Mouse (Mus musculus): ENCODE data around the gene Ikzf4.

The Ikzf4 gene

DNA sequence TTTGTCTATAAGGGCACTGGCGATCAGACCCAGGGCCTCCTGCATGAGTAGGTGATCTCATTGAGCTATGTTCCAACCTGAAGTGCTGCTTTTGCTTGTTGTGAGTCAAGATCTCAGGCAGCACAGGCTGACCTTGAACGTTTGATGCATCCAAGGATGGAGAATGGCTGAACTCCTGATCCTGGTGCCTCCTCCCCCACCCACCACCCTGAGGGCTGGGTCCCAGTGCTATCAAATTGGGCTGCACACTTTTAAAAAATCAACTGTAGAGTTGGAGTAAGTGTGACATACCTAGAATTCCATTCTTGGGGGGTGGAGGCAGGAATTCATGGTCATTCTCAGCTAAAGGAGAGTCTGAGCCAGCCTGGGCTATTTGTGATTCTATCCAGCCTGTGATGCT lies 39.3 kb downstream of the Ikzf4 start:
- DNase-seq: no peak

DNA sequence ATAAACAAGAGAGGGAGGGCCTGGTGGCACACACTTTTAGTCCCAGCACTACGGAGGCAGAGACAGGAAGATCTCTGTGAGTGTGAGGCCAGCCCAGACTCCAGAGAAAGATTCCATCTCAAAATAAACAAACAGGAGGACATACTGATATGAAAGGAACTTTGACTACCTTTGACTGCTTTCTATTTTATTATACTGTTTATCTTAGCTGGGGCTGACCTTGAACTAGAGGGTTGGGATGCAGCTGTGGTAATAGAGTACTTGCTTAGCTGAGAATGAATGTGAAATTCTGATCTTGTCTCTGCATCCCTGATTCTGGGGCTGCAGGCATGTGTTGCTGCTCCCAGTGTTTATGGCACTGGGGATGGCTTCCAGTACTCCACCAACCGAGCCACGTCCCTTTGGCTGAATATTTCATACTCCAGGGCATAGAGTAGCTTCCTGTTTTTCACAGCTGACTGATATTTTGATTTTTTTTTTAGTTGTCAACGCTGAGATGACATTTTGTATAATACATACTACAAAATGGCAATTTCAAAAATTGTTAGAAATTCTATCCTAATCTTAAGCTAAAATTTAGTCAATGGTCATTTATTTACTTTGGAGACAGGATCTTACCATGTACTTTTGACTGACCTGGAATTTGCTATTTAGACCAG lies 43.2 kb downstream of the Ikzf4 start:
- no peak for DNase-seq

DNA sequence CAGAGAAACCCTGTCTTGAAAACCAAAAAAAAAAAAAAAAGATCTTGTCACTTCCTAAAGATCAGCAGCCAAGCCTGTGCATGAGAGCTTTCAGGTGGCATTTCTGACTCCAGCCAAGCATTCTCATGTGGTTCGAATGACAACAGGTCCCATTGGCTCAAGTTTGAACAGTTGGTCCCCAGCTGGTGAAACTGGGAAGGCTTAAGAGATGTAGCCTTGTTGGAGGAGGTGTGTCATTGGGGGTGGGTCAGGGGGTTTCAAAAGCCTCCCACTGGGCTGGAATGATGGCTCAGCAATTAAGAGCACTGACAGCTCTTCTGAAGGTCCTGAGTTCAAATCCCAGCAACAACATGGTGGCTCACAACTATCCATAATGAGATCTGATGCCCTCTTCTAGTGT lies 44.3 kb downstream of the Ikzf4 start:
- DNase-seq: no peak

DNA sequence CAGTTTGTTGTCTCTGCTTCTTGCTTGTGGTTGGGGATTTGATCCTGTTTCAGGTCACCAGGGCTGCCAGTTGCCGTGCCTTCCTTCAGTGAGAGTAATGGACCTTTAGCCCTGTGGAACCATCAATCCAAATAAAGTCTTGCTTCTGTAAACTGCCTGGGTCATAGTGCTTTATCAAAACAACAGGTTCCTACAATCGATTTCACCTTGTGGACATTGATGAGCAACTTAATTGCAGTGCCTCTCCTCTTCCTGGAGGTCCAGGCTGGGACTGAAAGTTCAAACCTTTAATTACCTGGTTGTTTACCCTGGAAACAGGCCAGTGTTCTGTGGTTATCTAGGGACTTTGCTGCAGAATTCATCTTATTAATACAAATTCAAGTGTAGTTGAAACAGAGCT lies 47.3 kb downstream of the Ikzf4 start:
- no peak for DNase-seq

DNA sequence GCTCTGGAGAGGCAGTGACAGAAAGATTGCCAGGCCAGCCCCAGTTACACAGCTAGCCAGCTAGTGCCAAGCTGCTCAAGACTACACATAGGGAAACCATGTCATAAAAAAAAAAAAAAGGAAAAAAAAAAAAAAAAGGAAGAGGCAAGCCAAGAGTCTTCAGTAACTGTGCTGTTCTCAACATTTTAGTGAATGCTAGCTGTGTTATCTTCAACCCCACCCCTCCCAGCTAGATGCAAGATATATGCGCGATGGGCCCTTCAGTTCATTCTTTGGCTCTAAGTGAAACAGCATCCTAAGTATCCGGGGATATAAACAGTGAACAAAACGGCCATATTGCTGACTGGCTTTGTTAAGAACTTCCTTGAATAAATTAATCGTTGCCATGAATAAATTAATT lies 53.0 kb downstream of the Ikzf4 start:
- DNase-seq: no peak

DNA sequence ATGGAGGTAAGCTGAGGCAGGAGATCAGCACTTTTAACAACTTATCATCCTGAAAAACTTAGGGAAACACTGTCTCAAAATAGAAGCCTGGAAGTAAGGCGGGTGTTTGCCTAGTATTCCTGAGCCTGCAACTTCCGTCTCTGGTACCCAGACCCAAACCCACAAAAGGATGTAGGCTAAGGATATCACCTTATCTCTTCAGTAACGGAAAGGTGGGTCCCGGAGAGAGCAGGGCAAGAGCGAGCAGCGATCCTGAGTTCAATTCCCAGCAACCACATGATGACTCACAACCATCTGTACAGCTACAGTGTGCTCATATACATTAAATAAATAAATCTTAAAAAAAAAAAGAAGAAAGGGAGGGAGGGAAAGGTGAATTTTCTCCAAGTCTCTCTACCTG lies 54.4 kb downstream of the Ikzf4 start:
- no peak for DNase-seq

DNA sequence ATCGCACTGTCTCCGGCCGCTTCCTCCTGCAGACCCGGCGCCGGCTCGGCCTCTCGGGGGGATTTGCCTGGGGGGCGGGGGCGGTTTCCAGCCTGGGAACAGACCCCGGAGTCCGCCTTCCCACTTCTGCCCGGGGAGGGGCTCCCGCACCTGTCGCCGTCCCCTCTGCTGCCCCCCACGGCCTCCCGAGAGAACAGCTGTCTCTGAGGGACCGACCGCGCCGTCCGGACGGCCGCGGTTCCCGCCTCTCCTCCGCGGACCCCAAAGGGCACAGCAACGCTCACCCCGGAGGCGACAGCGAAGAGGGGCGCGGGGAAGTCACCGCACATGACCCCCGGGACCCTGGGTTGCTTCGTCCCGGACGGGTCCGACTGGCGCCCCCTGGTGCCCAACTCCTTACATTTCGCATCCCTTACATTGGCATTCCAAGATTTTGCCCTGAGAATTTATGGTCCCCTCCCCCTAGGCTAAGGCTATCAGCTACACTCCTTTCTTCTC lies 55.5 kb downstream of the Ikzf4 start:
- DNase-seq: peak; percentile 78

DNA sequence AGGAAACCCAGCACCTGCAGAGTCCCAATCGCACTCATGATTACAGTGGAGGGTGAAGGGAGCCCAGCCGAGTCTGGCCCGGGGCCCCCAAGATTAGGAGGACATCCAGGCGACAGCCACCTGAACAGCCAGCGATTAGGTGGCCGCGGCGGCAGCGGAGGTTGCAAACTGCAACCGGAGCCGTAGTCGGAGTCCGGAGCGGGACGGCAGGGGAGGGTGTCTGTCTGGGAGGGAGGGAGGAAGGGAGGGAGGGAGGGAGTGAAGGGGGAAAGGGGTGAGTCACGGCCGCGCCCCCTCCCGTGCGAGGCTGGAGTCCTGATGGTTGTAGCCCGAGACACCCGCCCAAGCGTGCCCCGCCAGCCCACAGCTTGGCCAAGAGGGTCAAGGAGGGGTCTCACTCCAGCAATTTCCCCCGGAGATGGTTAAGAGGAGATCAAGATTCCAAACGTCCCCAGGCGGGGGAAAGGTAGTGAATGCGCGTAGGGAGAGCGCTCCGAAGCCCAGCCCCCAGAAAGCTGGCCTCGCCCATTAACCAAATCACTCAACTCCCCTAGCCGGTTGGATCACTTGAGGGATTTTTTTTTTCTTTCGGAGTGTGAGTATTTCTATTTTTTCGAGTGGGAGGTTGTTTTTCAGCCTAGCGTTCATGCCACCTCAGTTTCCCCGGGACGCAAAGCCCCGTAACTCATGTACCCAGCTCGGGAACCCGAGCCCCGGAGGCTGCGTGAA lies 56.2 kb downstream of the Ikzf4 start, which contains the start of gene Erbb3:
Gene Erbb3, minus strand, starts transcription at position 189 of the 729 bp plus-strand sequence.
- DNase-seq: peak; percentile 83

DNA sequence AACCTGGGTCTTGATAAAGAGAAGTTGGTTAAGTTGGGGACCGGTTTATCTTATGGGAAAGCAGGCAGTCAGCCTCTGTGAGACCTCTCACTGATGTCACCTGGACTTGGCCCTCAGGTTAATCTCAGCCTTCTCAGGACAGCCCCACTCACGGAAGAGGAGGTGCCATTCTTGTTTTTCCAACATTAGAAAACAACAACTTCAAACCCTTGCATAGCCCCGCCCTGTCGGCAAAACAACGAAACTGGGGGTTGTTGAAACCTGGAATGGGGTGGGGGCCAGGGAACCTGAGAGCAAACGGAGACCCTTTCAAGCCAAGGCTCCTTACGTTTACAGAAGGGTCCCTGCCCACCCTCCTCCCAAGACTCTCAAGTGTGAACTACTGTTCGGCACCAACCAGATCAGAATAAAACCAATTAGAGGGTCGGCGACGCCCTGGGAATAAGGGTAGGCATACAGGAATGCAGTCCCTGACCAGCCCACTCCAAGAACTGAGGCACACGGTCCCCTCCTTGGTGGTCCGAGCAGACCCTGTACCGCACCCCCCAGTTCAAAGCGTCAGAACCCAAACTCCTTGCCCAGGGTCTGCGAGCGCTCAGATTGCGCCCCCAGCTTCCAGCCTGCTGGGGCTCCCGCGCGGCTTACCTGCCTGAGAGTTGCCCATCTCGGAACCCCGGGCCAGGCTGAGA lies 56.9 kb downstream of the Ikzf4 start:
- DNase-seq: peak; percentile 60

DNA sequence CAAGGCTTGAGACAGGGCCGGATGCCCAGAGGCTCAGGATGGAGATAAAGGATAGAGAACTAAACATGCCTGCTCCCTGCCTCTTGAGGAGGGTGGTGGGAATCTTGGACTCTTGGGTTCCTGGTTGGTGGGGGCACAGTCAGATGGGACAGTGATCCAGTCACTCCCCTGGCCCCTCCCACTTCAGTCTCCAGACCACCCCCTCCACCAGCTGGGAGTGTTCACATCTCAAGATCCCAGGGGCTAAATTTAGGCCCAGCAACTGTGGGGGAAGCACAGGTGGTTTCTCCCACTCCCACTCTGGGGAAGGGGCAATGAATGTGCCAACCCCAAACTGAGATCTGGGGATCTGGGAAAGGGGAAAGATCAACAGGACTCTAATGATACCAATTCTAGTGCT lies 57.7 kb downstream of the Ikzf4 start:
- DNase-seq: peak; percentile 16

DNA sequence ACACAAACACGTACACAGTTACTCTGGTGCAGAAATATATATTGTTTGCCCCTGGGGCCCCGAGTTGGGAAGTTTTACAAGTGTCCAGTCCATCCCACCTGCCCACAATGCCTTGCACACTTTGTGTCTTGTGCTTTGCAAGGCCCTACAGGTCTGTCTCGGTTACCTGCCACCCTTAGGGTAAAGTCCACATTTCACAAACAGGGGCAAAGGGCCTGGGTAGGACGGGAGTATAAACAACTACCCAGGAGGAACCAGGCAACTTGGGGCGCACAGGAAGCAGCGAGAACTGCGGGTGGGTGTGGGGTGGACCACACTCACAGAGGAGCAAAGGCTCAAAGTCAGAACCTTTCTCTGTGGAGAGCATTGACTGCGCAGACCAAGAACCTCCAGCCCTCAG lies 58.1 kb downstream of the Ikzf4 start:
- DNase-seq: peak; percentile 79

DNA sequence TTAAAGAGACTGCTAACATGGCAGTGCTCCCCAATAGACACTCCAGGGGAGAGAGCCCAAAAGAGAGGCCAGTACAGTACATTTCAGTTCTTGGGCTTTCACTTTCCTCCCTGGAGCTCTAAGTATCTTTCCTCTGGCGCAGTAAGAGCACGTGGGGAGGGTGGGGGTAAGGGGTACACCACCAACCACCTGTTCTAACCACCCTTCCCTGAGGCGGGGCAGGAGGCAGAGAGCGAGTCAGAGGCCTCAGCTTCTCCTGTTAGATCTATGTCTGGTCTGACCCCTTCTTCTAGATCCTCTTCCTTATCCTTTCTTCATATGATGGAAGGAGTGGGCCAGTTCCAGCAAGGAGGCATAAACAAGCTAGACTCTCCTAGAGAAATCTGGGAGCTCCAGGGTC lies 58.7 kb downstream of the Ikzf4 start:
- no peak for DNase-seq

DNA sequence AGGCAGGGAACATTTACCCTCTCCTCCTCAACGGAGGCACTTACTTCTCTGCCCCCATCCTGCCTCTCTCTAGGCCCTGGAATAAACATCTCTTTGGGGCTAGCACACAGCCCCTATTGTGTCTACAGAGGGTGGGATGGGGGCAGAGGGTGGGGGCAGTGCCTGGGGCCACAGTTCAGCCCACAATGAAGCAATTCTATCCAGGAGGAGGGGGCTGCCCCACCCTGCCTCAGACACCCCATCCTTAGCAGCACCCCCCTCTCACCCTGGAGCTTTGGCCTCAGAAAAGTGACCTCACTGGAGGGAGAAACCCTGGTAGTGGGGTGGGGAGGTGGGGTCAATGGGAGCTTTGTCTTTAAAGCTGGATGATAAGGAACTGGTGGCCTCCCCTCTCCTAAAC lies 59.2 kb downstream of the Ikzf4 start:
- no peak for DNase-seq

DNA sequence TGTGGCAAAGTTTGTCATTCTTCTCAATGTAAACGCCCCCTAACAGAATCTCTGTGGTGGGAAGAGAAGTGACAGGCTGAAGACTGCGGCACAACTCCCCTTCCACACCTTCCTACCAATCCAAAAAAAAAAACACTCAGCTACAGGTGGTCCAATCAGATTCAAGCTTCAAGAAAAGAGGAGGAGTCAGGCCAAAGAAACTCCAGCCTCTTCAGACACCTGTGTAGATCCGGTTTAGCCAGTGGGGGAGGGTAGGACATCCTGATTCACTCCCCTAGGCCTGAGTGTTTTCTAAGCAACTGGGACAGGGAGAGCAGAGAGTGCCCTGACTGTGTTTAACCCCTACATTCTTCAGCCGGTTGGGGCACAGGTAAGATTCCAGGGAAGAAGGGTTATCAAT lies 61.4 kb downstream of the Ikzf4 start:
- peak; percentile 74 for DNase-seq

DNA sequence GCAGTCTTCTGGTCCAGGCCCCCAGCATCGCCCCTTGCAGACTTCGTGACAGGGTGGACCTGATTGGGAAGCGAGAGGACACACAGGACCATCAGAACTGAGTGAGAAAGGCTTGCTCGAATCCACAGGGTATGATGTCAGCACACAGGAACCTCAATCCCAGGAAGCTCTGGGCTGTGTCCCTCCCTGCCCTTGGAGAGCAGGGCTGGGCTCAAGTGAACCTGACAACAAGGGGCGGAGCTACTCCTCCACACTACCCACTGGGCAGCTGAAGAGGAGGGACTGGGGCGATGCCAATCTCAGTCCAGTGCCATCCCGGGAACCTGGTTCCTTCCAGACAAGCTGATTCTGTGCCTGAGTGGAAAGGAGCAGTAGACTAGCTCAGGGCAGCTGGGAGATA lies 62.1 kb downstream of the Ikzf4 start:
- peak; percentile 87 for DNase-seq

All from kidney, postnatal 14 days (tissue).